Mouse (Mus musculus) cerebellum, adult 11-12 months (tissue): ENCODE results near the gene Taok1.
"Not testable (repeated sequence)": the region's sequence is repeated elsewhere in the genome, so short reads cannot be mapped to it uniquely, and the experiment has no call there.

Experiments used
- DNase-seq: peaks from one replicate; pipeline ENCODE4 v3.0.0; 2022

Gene Taok1

DNA sequence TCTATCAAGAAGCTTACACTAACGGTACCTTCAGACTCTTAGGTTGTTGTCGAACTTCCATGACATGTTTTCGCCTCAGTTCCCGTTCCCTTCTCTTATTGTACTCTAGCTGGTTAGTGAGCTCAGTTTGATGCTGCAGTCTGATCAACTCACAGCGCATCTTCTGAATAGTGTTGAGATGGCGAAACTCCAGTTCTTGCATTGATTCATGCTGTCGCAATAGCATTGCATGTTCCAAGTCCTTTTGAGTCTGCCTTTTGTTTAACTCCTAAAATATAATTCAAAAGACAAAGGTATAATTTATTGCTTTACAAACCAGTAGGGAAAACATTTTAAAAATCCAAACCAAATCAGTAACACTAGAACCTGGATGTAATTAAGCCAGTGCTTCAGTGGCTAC is 62.4 kb downstream of the Taok1 start:
- DNase-seq, result no peak

DNA sequence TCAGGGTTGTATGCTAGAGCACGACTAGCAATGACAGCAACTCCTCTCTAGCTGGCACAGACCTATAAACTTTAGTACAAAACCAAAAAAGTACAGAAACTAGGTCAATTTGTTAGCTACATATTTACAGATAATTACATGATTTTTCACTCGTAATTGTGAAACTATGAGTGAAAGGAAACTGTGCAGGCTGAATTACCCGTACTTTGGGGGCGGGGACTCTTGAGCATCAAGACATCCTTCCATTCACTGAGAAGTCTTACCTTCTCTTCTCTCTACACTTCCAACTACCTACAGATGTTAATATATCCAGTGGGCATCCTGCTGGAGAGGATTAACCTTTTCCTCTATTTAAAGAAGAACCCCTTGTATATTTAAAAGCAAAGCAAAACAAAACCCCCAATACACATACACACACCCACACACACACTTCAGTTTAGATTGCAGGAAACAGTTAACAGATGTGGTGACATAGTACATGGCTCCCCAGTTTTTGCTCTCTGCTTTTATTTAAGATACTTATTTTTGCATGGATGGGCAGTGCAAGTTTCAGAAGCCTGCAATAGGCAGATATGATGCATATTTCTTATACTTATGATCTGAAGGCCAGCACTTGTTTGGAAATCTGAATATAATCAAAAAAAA is 75.3 kb downstream of the Taok1 start:
- no peak for DNase-seq

DNA sequence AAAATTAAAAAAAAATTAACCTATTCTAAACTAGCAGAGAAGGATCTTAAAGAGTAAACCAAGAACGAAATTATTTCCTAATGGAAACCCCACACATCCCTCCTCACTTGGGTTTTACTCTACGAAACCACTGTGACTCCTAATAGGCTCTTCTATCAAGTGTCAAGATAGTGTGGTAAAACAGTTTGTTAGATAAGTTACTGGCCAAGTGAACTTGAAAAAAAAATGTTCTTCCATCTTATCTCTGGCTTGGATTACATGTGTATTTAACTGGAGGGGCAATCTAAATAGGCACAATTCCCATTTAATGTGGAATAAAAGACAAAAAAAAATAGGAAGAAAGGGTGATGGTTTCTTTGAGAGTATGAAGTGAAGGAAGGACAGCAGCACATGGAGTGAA is 76.8 kb downstream of the Taok1 start:
- DNase-seq, result no peak

DNA sequence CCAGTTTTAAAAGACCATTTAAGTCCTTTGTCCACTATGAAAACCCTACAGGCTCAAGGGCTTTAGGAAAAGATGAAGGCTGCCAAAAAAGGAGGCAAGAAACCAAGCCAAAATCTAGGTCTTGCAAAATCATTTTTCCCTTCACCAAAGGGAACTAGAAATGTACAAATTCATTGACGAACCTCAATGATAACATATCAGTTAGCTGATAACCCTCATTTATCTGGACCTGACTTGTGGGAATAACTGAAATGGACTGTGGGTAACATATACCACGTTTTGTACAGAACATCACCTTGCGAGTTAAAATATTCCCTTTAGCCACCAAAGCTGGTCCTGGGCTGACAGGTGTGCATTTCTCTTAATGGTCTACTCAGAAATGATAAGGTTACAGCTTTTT is 78.0 kb downstream of the Taok1 start:
- no peak for DNase-seq

DNA sequence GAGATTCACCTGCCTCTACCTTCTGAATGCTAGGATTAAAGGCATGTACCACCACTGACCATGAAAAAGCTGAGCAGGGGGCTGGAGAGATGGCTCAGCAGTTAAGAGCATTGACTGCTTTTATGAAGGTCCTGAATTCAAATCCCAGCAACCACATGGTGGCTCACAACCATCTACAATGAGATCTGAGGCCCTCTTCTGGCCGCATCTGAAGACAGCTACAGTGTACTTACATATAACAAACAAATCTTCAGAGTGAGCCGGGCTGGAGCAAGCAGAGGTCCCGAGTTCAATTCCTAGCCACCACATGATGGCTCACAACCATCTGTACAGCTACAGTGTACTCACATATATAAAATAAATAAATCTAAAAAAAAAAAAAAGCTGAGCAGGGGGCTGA is 79.2 kb downstream of the Taok1 start:
- DNase-seq, result not testable (repeated sequence)

DNA sequence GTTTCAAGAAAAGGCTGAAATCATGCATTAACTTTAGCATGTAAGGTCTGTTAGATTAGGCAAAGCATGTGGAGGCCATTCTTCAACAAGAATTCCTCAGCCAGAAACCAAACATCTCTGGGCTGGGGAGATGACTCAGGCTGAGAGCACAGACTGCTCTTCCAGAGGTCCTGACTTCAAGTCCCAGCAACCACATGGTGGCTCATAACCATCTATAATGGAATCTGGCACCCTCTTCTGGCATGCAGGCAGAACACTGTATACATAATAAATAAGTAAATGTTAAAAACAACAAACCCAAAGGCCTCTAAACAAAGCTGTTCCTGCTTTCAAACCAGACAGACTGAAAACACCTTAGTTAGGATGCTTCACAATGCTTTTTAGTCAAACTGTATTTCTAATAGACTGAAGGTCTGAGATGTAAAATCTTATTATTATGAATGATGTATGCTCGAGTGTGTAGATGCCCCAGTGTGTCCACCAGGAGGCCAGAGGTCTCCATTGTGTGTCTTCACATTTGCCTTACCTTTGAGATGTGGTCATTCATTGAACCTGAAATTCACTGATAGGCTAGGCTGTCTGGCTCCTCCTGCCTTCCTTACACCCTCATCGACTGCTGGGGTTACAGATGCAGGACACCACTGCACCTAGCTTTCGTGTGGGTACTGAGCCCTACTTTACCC is 81.7 kb downstream of the Taok1 start:
- DNase-seq, result no peak

DNA sequence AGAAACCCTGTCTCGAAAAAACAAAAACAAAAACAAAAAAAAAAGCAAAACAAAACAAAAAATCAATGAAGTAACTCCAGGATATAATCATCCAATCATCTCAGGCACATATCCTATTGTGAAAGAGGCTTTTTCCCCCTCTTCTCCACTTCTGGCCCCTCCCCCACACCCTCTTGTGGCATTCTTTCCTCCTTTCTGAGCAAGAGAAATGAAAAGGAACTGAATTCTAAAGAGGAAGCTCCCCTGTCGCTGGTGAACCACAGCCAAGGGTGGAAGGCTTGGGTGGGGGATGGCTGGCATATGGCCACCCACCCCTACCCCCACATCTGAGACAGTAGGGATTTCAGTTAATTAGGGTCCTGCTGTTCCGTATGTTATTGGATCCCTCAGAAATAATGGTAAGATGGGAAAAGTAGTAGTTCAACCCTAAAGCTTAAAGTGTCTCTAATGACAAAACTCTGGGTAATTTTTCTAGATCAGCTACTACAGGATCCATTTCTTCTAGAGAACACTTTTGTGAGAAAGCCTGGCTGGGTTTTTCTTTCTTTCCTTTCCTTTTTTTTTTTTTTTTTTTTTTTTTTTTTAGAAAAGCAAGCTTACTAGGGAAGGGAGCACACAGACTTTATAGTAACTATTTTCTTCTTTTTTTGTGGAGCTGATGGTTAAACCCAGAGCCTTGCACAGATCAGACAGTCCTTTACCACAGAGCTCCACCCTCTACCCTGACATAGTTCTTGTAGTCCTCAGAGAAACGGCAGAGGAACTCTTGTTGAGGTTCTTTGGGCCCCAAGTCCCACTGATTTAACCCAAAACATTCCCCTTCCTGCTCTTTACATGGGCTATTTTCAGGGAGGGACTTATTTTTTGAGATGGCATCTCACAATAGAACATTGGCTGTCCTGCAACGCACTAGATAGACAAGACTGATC is 86.8 kb downstream of the Taok1 start:
- DNase-seq, result no peak

DNA sequence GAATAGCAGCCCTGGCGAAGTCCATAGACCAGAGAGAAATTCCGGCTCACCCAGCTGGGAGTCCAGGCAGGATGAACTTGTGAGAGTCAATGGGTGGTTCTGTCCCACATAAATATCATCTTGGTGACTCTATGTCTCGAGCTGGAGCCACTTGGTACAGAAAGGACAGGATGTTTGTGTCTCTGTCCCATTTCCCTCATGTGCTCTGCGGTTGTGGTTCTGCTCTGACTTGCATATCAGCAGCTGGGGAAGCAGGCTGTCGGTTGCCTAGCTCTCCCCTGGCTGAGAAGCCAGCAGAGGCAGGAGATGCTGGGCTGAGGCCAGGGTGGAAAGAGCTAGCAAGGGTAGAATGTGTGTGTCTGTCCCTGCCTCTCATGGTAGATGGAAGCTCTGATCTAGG is 88.6 kb downstream of the Taok1 start, which contains the start of gene Gm10392:
Gm10392 (minus strand) TSS at position 156 of the 400 bp plus-strand sequence.
- DNase-seq, result no peak

DNA sequence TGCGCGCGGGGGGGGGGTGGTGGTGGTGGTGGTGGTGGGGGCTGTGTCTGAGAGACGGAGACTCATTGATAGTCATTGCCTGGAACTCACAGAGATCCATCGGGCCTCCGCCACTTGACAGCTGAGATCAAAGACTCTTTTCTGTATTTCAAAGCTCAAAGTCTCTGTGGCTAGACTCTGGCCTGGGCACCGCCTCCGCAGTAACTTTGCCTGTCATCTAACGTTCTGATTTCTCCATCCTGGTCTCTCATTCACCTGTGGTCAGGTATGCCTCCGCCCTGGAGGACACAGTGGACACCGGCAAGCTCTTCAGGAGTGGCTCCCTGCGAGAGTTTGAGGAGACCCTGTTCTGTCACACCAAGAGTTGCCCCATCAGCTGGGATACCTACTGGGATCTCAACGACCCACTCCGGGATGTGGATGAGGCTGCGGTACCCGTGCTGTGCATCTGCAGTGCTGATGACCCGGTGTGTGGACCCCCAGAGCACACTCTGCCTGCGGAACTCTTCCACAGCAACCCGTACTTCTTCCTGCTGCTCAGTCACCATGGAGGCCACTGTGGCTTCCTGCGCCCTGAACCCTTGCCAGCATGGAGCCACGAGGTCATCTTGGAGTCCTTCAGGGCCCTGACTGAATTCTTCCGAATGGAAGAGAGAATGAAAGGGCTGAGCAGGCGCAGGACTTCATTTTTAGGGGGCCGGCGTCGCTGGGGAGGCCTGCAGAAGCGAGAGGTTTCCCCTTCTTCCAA is 89.4 kb downstream of the Taok1 start:
- peak; percentile 13 for DNase-seq

DNA sequence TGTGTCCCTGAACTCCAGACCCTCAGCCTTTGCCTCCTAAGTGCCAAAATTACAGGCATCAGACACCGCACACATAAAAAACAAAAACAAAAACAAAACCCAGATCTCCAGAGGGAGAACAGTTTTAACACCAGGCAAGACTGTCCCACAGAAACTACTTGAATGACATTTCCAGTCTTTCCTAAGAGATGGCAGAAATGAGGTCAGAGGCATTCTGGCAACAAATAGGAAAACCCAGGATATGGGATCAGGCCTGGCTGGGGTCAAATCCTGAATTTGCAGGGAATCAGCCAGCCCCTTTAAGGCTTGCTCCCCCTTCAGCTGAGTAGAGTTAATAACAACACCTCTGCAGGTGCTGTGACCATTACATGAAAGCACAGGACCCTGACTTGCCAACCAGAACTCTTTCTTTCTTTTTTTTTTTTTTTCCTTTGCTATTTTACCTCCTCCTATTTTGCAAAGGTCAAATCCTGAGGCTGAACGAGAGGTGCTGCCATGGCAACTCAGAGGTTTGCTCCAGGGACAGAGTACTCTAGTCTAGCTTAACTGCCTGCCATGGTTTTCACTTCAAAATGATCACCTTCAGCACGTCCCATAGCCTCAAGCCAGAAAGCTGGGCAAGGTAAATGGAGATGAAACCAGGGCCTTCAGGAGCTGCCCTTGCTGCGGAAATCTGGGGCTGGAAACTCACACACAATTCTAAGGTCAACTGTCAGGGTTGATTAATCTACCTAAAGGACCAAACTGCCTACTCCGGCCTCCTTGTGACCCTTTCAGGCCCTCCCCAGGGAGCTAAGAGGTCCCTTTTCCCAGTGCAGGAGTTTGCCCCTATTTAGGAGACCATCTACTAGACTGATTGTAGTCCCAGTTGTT is 90.8 kb downstream of the Taok1 start:
- no peak for DNase-seq

DNA sequence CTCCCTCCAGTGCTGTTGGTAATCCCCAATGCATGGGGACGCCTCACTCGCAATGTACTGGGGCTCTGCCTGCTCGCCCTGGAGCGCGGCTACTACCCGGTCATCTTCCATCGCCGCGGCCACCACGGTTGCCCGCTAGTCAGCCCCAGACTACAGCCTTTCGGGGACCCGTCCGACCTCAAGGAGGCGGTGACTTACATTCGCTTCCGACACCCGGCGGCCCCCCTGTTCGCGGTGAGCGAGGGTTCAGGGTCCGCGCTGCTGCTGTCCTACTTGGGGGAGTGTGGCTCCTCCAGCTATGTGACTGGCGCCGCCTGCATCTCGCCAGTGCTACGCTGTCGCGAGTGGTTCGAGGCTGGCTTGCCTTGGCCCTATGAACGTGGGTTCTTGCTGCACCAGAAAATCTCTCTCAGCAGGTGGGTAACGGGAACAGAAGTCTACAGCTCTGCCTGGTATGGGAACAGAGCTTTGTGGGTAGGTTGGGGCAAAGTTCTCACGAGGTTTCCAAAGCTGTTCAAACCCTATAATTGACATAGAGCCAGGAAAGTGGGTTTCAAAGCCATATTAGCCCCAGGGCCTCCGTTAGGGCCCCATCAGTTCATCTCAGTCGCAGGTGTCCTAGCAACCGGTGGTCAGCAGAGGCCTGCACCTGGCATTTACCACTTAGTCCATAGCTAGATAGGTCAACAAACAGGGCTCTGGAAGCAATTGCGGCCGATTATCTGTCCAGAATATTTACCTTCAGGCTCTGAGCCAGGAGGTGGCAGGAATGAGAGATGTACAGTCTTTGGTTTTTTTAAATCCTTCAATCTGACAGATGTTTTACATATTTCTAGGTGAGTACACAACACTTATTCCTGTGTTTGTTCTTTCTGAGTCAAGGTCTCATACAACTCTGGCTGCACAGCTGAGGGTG is 91.7 kb downstream of the Taok1 start, which contains the start of gene Trp53i13:
Trp53i13 (minus strand) TSS at position 344 of the 916 bp plus-strand sequence.
- DNase-seq, result peak; percentile 39

DNA sequence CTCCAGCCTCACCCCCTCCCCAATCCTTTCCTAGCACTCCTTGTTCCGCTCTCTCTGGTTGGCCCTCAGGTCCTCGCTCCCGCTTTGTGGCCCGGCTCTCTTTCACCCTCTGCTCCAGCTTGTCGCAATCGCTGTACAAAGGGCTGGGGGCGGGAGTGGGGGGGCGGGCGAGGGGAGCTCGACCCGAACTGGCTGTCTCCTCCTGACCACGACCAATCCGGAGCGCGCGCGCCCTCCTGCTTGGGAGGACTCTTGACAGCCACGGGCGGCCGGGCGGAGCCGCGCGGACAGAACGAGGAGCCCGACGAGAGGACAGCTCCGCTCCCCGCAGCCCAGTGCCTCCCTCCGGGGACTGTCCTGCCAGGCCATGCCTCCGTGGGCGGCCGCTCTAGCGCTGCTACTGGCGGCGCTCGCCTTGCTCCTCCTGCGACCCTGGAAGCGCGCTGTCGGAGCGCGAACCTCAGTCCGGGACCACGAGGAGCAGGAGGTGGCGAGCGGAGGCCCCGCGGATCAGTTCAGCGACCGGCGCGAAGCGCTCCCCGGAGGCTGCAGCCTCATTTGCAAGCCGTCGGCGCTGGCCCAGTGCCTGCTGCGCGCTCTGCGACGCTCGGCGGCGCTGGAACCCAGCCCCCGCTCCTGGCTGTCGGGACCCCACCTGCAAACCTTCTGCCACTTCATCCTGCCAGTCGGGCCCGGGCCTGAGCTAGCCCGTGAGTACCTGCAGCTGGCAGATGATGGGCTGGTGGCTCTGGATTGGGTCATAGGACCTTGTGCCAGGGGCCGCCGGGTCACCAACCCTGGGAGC is 92.6 kb downstream of the Taok1 start, which contains the start of gene Abhd15:
Abhd15 (plus strand) TSS at position 290 of the 805 bp plus-strand sequence.
- DNase-seq, result peak; percentile 59

DNA sequence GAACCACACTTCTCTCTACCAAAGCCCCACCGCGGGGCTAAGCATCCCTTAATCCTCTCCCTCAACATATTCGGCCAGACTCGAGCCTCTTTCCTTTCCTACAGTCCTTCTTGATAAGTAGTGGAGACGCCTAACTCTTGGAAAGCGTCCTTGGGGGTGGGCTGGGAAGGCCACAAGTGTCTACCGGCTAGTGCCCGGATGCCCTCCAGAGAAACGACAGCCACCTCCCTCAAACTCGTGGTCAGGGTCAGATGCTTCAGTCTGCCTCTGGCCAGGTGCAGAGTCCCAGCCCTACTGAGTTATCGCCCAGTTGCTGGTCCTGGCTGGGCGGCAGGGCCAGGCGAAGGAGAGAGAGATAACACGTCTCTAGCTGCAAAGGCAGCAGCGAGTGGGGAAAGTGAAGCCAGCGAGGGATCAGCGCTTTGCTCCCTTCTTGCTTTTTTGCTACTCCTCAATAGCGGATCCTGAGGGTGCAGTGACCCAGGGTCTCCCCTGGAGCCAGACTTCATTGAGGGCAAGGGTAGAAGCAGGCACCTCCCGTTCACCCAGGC is 93.3 kb downstream of the Taok1 start:
- DNase-seq, result peak; percentile 30

DNA sequence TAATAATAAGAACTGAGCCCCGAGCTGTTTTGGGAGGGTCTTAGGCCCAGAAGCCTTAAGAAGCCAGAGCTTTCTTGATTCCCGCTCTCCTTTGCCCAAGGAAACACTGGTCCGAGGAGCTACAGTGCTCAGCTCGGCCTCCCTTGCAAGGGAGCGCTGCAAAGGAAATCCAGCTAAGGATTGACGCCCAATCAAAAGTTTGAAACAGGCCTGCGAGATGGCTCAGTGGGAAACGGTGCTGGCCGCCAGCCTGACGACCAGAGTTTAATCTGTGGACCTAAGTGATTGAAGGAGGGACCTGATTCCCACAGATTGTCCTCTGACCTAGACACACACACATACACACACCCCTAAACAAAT is 93.8 kb downstream of the Taok1 start:
- peak; percentile 25 for DNase-seq

DNA sequence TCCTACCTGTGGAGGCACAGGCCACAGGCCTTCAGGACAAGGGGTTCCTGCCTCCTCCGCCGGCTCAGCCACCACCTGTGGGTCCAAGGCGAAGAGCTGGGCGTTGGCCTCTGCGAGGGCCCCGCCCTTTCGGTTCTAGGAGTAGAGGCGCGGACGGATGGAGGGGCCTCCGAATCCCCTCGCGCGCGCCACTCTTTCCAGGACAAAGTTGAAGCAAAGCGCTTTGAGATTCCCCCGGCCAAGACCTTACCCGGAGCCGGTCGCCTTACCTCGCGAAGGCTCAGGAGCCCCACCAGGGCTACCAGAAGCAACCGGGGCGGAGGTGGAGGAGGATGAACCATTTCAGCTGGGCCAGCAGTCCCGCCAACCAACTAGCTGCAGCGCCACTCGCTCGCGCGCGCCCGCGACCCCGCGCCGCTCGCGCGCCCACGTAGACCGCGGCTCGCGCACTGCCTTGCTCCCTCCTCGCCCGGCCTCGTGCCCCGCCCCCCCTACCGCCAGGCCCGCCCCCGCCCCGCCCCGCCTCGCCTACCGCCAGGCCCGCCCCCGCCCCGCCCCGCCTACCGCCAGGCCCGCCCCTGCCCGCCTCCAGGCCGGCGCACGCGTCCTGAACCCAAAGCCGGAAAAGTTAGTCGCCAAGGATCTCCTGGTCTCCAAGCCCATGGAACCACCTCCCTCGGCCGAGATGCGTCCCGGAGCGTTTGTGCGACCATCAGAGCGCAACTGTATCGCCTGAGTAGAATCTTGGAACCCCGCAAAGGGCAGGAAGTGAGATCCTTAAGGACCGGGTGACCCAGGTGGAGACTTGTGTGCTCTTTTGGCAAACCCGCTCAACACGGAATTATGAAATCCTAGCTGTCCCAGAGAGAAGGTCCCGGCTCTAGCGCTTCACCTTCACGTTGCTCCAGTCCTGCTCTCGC is 94.5 kb downstream of the Taok1 start:
- peak; percentile 78 for DNase-seq

DNA sequence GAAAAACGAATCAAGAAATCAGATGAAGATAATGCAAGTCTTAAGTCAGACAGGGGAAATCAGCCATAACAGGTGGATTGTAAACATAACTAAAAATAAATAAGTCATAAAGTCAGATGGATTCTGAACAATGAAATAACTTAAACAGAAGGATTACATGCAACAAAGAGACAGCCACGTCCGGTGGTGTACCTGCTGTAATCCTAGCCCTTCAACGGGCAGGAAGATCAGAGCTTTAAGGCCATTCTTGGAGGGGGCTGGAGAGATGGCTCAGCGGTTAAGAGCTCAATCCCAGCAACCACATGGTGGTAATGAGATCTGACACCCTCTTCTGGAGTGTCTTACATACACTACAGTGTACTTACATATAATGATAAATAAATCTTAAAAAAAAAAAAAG is 96.3 kb downstream of the Taok1 start:
- no peak for DNase-seq

DNA sequence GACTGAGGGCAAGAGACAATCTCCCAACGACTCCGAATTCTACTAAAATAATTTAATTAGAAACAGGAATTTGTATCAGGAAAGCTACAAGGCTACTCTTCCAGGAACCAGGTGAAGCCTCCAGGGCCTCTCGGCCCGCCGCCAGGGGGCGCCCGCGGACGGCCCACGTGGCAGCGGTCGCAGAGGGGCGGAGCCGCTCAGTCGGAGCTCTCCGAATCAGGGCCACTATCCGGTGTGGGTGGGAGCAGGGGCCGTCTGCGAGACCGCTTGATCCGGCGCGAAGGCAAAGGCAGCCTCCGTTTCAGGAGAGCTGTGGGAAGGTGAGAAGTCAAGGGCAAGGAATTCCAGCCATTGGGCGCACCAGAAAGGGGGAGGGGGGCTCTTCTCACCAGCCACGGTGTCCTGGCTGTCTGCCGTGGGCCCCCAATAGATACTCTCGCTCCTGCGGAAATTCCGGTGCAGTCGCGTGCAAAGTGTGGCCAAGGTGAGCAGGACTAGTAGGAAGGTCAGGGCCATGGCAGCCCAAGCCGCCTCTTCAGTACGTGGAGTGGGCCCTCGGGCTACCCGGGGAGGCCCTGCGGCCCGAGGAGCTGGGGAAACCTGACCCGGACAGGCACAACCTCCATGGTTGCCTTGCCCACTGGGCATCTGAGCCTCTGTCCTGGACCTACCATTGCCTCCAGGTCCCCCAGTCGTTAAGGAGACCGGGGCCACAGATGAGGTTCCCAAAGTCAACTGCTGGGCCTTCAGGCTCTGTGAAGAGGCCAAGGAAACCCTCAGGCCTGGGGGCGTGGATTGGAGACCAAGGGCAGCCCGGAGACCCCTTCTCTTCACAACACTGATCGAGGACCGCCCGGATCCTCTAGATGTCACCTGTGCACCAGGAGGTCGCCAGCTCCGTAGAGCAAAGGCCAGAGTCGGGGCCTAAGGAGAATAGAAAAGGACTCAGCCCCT is 99.3 kb downstream of the Taok1 start:
- DNase-seq, result peak; percentile 76
